Mouse (Mus musculus) lung, adult 2 months (tissue): ENCODE measurements around the gene Msi1.

ENCODE experiments used
- CTCF ChIP-seq: fragments of 200-500 bp; IDR thresholded peaks from 2 replicates; pipeline ENCODE4 v1.5.1; 2011; ENCODE audit warnings: mild to moderate bottlenecking, low read length, control low read depth; ENCODE audit not compliant: insufficient read depth
- POLR2A ChIP-seq: fragments of 200-500 bp; IDR thresholded peaks from 2 replicates; pipeline ENCODE4 v1.6.1; 2011; ENCODE audit warnings: low read depth, mild to moderate bottlenecking, control low read depth, low read length, borderline replicate concordance; ENCODE audit errors: extremely low read depth

- TF ChIP-seq CTCF (no peak), POLR2A (no peak)
Measured at GRCm38 (mm10) chr5:115487353-115487752, 58.0 kb downstream of the Msi1 start.
